Mouse (Mus musculus): ENCODE results near the gene Nedd9.

DNA sequence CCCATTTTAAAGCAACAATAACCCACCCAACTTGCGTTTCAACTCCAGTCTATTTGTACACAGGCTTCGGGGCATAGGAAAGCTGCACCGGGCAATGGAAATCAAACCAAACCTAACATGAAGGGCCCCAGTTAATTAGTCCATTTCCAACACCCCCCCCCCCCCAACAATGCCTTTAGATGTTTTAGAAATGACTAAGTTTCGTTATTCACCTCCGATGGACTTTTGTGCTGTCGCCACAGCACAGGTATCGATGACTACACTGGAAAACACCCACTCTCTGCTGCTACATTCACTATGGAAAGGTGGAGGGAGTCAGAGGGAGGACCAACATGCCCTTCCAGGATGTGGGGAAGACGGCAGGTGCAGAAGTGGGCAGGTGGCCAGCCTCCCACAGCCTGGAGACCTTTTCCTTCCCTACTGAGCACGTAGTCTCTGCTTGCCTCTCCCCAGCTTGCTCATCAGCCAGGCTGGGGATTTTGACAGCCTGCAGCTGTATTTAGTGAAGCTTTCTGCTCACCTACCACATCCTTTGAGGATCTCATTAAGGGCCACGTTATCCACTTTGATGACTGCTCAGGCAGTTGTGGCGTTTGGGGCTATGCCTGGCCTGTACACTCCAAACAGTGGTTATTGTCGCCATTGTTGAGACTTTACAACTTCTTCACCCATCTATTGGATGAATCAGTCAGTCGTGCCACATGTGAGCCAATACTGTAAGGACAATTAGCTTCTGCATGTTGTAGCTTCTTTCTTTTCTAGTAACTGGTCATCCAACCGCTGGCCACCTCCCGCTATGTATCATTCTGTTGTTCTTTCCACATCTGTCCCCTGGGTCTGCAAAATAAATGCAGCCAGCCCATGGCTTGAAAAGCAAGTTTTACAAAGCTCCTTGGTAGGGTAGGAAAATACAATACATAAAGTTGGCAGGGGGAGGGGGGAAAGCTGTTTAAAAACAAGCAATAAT is 33.7 kb downstream of the Nedd9 start:
- TF ChIP-seq CTCF (IDR thresholded peaks at IDR 0.05; ENCODE audit: low read depth, low read length), result no peak
- no peak for TF ChIP-seq POLR2A (IDR thresholded peaks at IDR 0.05; ENCODE audit: borderline replicate concordance, low read depth, low read length)

Data from bone marrow macrophage, adult 2 months (primary cell).